Mouse (Mus musculus) embryo, embryonic 11.5 days (tissue): ENCODE results near the gene Cpn1.

Experiments used
- DNase-seq: peaks from one replicate; pipeline ENCODE4 v3.0.0-alpha.2; 2012; ENCODE audit warnings: low read depth, low spot score

The Cpn1 gene

GRCm38 (mm10) chr19:43939769-43940689 lies 46.3 kb downstream of the Cpn1 start, which contains the start of gene Dnmbp:
Gene Dnmbp (minus strand): TSS chr19:43940191.
- DNase-seq, result peak; percentile 66

DNA sequence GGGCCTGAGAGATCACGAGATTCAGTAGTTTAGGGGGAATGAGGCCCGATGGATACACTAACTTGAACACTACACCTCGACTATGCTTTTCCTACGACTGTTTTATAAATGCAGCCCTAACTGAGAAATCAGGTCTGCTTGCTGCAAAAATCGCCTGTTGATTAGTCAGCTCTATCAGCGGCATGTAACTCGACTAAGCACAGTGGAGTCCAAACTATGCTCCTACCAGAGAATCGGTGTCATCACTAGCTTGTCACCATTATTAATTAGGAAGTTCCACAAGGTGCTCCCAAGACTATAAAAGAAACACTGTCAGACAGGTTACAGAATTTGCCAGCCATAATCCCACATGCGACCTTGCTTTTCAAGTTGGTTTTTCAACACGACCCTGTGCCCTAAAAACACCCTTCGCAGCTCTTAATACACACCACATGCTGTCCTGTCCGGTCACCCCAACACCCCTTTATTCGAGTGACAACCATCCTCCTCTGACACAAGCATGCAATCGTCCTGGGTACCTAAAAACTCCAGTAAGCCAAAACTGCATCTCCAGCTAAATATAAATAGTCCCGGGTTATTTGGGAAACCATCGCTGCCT lies 47.1 kb downstream of the Cpn1 start:
- no peak for DNase-seq

- DNase-seq, result no peak
Measured at GRCm38 (mm10) chr19:43938355-43938754, 48.0 kb downstream of the Cpn1 start.

GRCm38 (mm10) chr19:43930926-43931325 lies 55.4 kb downstream of the Cpn1 start:
- DNase-seq, result no peak

DNA sequence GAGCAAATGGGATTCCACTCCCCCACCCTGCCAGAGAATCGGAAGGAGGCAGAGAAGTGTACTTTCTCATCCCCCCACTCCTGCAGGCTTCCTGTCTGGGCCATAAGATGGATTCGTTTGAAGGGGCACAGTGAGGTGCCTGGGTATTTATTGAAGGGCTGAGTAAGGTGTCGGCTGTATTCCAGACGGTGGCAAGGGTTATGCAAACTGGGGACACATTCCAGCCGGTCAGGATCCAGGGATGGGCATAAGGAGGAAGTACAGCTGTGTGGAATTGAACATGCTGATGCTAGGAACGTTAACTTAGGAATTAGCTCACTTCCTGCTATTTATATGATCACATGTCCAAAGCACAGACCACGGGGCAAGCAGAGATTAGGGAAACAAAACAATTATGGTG lies 56.0 kb downstream of the Cpn1 start:
- DNase-seq, result no peak

- DNase-seq, result no peak
Measured at GRCm38 (mm10) chr19:43929869-43930268, 56.5 kb downstream of the Cpn1 start.

- DNase-seq, result no peak
Measured at GRCm38 (mm10) chr19:43927967-43928366, 58.4 kb downstream of the Cpn1 start.

GRCm38 (mm10) chr19:43927057-43927456 lies 59.3 kb downstream of the Cpn1 start:
- DNase-seq, result no peak

GRCm38 (mm10) chr19:43926141-43926987 lies 60.0 kb downstream of the Cpn1 start:
- no peak for DNase-seq

GRCm38 (mm10) chr19:43924361-43924760 lies 62.0 kb downstream of the Cpn1 start:
- DNase-seq, result no peak

- no peak for DNase-seq
Measured at GRCm38 (mm10) chr19:43922963-43923362, 63.4 kb downstream of the Cpn1 start.

DNA sequence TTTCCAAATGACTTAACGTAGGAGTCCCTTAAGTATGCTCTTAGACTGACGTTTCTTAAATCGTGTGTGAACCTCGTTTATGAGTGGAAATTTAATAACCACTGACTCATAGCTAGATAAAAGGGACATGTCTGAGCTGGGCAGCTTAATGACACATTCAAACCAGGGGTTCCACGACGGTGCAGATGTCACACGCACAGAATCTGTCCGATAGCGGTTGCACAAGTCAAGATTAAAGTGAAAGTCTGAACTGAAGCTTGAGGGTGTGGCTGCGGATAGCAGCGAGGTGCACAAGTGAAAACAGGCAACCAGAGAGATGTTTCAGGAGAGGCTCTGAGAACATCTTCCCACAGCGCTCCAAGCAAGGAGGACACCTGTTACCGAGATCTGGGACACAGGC lies 64.9 kb downstream of the Cpn1 start:
- DNase-seq, result no peak

DNA sequence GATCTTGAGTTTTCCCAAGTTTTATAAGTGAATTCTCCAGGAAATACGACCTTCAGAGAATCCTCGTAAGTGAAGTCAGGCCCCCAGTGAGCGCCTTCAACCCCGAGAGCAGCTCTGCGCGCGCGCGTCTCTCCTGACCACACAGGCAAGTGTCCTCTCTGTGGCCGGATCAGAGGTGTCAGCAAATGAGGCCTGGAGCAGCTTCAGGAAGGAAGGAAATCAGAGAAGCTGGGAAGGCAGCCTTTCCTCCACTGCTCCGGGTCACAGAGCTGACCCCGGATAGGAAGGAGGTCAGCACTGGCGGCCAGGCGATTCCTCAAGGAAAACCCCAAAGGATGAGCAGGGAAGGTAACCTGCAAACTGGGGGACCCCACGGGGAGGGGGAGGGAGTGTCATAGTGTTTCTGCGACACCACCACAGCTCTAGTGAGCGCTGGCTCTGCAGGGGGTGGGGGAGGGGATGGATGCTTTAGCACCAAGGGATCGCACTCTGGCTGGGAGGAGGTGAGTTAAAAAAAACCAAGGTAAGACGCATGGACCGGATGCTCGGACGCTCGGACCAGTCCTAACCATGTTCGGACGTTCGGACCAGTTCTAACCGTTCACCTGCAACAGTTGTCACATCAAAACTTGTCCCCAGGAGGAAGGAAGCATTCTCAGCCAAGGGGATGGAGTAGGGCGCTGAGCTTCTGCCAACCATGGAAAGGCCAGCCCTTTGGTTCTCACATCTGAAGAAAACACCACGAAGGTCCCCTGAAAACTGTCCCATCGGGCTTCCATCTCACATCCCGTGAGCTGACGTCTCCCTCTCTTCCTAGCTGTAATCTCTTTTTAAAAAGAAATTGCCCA lies 65.7 kb downstream of the Cpn1 start:
- DNase-seq, result no peak

DNA sequence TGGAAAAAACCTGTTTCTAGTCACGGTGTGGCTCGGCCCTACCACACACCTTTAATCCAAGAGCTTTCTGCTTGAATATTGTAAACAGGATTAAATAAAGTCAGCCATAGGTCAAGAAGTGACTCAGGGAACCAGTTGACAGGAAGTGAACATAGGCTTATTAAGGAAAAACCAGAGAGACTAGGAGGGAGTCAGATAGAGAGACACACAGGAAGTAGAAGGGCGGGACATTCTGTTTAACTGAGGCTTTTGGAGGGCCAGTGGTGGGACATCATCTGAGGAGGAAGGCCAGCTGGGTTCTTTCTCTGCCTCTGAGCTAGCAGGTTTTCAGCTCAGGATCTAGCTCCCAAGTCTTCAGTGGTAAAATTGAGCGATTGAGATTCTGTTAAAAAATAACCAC lies 66.5 kb downstream of the Cpn1 start:
- DNase-seq, result no peak

- no peak for DNase-seq
Measured at GRCm38 (mm10) chr19:43918834-43919233, 67.5 kb downstream of the Cpn1 start.

GRCm38 (mm10) chr19:43917763-43918162 lies 68.6 kb downstream of the Cpn1 start:
- no peak for DNase-seq

DNA sequence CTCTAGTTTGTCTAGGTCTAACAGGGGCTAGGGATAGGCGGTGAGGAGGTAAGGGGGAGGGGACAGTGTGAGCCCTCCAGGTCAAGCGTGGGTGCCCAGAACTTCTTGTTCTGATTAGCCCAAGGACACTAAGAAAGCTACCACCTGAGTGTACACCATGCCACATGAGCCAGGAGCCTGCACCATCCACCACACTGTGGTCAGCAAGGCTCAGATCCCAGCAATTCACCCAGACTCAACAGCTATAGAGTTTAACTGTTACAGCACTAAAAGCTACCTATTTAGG lies 69.0 kb downstream of the Cpn1 start:
- no peak for DNase-seq

- no peak for DNase-seq
Measured at GRCm38 (mm10) chr19:43916586-43917405, 69.6 kb downstream of the Cpn1 start.

DNA sequence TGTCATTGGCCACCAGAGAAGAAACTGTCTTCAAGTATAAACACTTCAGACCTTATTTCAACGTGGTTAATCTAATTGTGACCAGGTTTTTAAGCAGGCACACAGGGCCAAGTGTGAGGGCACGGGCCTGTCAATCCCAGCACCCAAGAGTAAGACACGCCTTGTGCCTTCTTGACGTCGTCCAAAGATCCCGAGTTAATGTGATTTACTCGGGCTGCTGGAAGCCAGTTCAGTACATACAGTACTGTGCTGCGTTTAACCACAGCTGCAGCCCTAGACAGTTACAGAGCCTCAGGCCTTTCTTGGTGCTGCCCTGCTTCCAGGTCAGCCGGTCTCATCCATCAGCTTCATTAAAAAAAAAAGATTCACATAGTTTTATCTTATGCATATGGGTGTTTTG lies 70.9 kb downstream of the Cpn1 start:
- no peak for DNase-seq

DNA sequence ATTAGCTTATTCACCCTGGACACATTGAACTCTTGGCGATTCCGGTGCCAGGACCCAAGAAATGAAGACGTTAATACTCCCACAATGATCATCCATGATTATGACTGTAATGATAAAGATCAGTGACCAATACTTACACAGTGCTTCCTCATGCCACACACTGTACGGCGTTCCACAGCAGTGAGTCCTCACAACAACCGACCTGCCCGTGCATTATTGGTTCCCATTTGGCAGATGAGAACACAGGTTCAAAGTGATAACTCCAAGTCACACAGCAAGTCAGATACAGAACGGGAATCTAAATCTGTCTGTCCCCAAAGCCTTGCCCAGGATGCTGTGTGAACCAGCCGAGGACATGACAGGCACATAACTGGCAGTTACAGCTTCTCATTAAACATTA lies 71.4 kb downstream of the Cpn1 start:
- DNase-seq, result no peak
